Mouse (Mus musculus) yolk sac, embryonic 10.5 days (tissue): ENCODE data around the gene Hdac10.
A peak's percentile ranks its signal among the peaks of the same experiment; 100 is the strongest.

Source experiments
- DNase-seq: peaks from one replicate; pipeline ENCODE4 v3.0.0-alpha.2; 2017; ENCODE audit warnings: low spot score

The Hdac10 gene

GRCm38 (mm10) chr15:89128382-89129350 is at the start of gene Hdac10:
Gene Hdac10 (minus strand): TSS chr15:89128700.
- DNase-seq, result peak; percentile 83

- peak; percentile 85 for DNase-seq
These were observed 49.2 kb upstream of the Hdac10 start for GRCm38 (mm10) chr15:89177576-89178259.

GRCm38 (mm10) chr15:89177121-89177520 is 48.6 kb upstream of the Hdac10 start:
- peak; percentile 72 for DNase-seq

- no peak for DNase-seq
These were observed 47.1 kb upstream of the Hdac10 start for GRCm38 (mm10) chr15:89175411-89176155.

GRCm38 (mm10) chr15:89174889-89175339 is 46.4 kb upstream of the Hdac10 start:
- DNase-seq, result no peak

GRCm38 (mm10) chr15:89173906-89174214 is 45.4 kb upstream of the Hdac10 start:
- DNase-seq, result peak; percentile 95

GRCm38 (mm10) chr15:89173024-89173905 is 44.8 kb upstream of the Hdac10 start:
- DNase-seq, result peak; percentile 69

- DNase-seq, result no peak
These were observed 43.9 kb upstream of the Hdac10 start for GRCm38 (mm10) chr15:89172276-89172935.

- no peak for DNase-seq
These were observed 43.1 kb upstream of the Hdac10 start for GRCm38 (mm10) chr15:89171526-89172051.

- DNase-seq, result peak; percentile 76
These were observed 41.6 kb upstream of the Hdac10 start for GRCm38 (mm10) chr15:89170102-89170501.

GRCm38 (mm10) chr15:89169431-89169830 is 40.9 kb upstream of the Hdac10 start:
- DNase-seq, result peak; percentile 90

GRCm38 (mm10) chr15:89168922-89169321 is 40.4 kb upstream of the Hdac10 start:
- DNase-seq, result no peak

- DNase-seq, result no peak
These were observed 37.0 kb upstream of the Hdac10 start for GRCm38 (mm10) chr15:89165478-89165877.

- no peak for DNase-seq
These were observed 32.9 kb upstream of the Hdac10 start for GRCm38 (mm10) chr15:89161397-89161796.

GRCm38 (mm10) chr15:89158516-89158915 is 30.0 kb upstream of the Hdac10 start:
- DNase-seq, result no peak

GRCm38 (mm10) chr15:89157954-89158353 is 29.5 kb upstream of the Hdac10 start:
- peak; percentile 56 for DNase-seq

- DNase-seq, result no peak
These were observed 23.8 kb upstream of the Hdac10 start for GRCm38 (mm10) chr15:89152312-89152711.

GRCm38 (mm10) chr15:89150041-89150390 is 21.5 kb upstream of the Hdac10 start:
- DNase-seq, result peak; percentile 60

GRCm38 (mm10) chr15:89149271-89150040 is 21.0 kb upstream of the Hdac10 start, which contains the start of gene Mapk11:
Gene Mapk11 (minus strand): TSS chr15:89149628.
- peak; percentile 61 for DNase-seq
